Mouse (Mus musculus) liver, adult 2 months (tissue): Measurements from ENCODE around the gene Ppp4r3a.

Experiments
- CTCF ChIP-seq: fragments of 200-500 bp; IDR thresholded peaks from 2 replicates; pipeline ENCODE4 v1.5.1; 2011; ENCODE audit warnings: low read depth, low read length, control low read depth
- POLR2A ChIP-seq: fragments of 200-500 bp; IDR thresholded peaks from 2 replicates; pipeline ENCODE4 v1.6.1; 2011; ENCODE audit warnings: low read length, control low read depth; ENCODE audit not compliant: insufficient read depth; ENCODE audit errors: extremely low read depth

- TF ChIP-seq POLR2A (no peak), CTCF (no peak)
These were observed 85.5 kb downstream of the Ppp4r3a start for GRCm38 (mm10) chr12:100997830-100998563.
